Mouse (Mus musculus) hematopoietic multipotent progenitor cell, adult 10-12 weeks (in vitro differentiated cells): ENCODE results near the gene Ncl. TPM values are rescaled to one million over a fixed set of nuclear protein-coding genes. Genes with fewer than 3 reads are reported as not detected.

ENCODE experiments used
- polyA plus RNA-seq: library from polyadenylated mRNA; stranded (reverse); fragments of >175 nt; gene quantifications from 2 replicates; pipeline ENCODE4 v1.2.3, GENCODE M21; 2012; ENCODE audit warnings: low replicate concordance

Ncl gene
- polyA plus RNA-seq, result 329 and 368 TPM in 2 replicates

DNA sequence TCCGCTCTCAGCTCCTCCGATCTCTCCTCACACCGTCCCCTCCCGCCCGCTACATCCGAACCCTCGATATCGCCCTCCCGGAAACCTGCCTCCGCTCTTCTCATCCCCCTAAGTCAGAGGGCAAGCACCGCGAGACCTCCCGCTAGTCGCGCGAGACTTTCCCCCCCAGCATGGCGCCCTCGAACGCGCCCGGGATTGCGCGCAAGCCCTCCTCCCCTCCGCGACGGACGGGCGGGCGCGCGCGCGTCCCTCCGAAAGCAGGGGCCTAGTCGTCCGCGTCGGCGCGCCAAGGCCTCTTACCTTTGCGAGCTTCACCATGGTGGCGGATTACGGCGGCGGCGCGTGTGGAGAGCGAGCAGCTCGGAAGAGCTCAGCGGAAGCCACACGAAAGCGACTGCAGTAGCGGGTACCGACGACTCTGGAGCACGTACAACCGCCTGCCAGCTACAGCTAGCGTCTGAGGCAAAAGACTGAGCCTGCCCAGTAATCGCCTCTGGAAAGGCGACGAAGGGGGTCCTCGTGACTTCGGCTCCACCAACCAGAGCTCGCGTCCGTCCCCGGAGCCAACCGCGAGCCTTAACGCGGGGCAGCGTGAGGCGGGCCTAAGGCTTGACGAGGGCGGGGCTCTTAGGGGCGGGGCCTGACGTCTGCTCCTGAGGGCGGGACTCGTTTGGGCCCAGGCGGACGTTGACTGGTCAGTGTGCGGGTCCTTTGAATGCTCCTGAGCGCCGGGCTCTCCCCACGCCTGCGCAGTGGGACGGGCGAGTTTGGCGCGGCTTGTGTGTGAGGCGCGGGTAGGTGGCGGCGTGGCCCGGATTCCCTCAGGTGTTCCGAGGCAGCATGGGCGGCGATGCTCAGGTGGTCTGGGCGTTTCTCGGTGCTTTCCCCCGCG, at the start of gene Ncl:
Gene Ncl, minus strand, starts transcription at position 495 of the 892 bp plus-strand sequence.

DNA sequence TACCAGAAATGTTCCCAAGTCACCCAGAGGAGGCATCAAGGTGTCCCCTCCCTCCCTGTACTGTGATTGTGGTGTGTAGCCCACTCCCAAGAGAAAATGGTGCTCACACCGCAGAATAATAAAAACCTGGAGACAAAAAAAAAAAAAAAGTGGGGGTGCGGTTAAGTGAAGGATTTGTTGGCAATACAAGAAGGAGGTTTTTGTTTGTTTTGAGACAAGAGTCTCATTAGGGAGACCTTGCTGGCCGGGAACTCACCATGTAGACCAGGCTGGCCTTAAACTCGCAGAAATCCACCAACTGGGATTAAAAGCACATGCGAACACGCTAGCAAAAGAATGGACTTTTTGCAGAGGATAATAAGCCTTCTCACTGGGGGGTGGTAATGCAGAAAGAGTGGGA, 56.7 kb downstream of the Ncl start, which contains the start of gene B3gnt7:
Gene B3gnt7, plus strand, starts transcription at position 301 of the 400 bp plus-strand sequence.

Other genes with a start within 250 kb of the Ncl start
- gene Htr2b, start 247.4 kb downstream of the Ncl start, polyA plus RNA-seq, result not detected in 2 replicates
- gene Gm21972, start 225.8 kb downstream of the Ncl start, polyA plus RNA-seq, result 0.97 and 8.5 TPM in 2 replicates
- gene Armc9, start 204.6 kb downstream of the Ncl start, polyA plus RNA-seq, result 1.1 and 2.3 TPM in 2 replicates
- 3.4 and 4.4 TPM in 2 replicates for gene B3gnt7, start 56.6 kb downstream of the Ncl start, polyA plus RNA-seq
- 0.09 and 0.11 TPM in 2 replicates for gene Nmur1, start 66.8 kb upstream of the Ncl start, polyA plus RNA-seq
- not detected in 2 replicates for gene Tex44, start 66.9 kb upstream of the Ncl start, polyA plus RNA-seq
- gene Ptma, start 167.3 kb upstream of the Ncl start, polyA plus RNA-seq, result 1,171 and 4,924 TPM in 2 replicates
- 21.1 and 42.1 TPM in 2 replicates for gene Pde6d, start 223.2 kb upstream of the Ncl start, polyA plus RNA-seq
- 21.6 and 36.8 TPM in 2 replicates for gene Cops7b, start 223.5 kb upstream of the Ncl start, polyA plus RNA-seq